Mouse (Mus musculus): Measurements from ENCODE around the gene Cmpk1. TPM values are rescaled to one million over a fixed set of nuclear protein-coding genes. Genes with fewer than 3 reads are reported as not detected.
A peak's percentile ranks its signal among the peaks of the same experiment; 100 is the strongest.

The Cmpk1 gene
- 124 and 140 TPM in 2 replicates for polyA plus RNA-seq (2015; fragmentation: Nextera tagmentation; extraction: Ambion mirVana)

DNA sequence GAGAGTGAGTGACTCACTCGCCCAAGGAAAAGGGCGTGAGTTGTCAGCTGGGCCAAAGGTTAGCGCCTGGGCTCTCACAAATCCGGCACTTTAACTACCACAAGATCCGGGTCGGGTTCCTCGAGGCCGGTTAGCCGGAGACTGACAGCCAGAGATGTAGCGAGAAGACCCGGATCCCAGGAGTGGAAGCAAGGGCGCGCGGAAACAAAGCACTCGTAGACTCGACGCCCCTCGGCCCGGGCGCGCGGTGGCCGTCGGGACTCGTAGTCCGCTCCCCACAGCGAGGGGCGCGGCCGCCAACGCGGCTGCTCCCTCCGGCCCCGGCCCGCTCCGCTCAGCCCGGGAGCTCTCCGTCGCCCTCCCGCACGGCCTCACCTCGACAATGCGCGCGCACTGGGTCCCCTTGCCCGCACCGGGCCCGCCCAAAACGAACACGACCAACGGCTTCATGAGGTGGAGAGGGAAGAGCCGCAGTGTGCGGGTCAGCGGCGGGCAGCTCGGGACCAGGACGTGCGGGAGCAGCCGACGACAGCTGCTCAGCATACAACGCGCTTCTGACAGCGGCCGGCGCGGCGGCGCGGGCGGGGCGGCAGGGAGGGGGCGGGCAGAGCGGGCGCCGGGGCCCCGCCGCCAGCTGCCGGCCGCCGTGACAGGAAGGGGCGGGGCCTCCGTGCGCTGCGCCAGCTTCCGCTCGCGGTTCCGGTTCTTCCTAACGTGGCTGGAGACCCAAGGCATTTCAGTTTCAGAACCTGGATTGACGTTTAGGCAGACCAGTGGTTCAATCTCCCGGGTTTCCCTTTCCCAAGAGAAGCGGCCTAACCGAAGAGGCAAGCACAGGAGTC lies at the start of gene Cmpk1:
TSS of gene Cmpk1 (minus strand) at position 651 of the 842 bp plus-strand sequence.
- Histone ChIP-seq H3K9ac (peak within 1 kb of the TSS; percentile 90), H3K4me2 (replicated peaks) (peak within 1 kb of the TSS; percentile 58), H3K4me3 (replicated peaks) (peak within 1 kb of the TSS; percentile 86), H3K4me1 (replicated peaks) (no peaks in the 10 kb centered on the region; the same call in 1 of the 2 replicates), H3K9me3 (no peaks in the 10 kb centered on the region), H3K27ac (peak within 1 kb of the TSS; percentile 100), H3K36me3 (no peaks in the 10 kb centered on the region), H3K27me3 (replicated peaks) (no peaks in the 10 kb centered on the region)
- under 1% methylated on average over 89 of the region's 93 CpGs for WGBS
- peak; percentile 96 for ATAC-seq

DNA sequence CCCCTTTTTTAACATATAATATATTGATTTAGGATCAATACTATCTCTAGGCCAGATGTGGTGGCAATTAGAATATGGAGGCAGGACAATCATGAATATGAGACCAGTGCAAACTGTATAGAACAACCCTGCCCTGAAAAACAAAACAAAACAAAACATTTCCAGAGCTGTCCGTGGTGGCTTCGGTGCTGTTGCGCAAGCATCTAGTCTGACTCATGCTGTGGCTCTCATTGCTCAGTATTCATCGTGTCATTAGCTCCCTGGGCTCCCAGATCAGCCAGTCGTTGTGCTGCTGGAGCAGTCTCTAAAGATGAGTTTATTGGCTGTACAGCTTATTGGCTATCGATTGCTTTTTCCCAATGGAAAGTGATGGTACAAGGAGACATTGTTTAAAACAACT lies 48.0 kb upstream of the Cmpk1 start:
- no peaks in the 10 kb centered on the region for H3K4me1 ChIP-seq (replicated peaks)
- ATAC-seq = no peak
- H3K36me3 ChIP-seq = peaks cover 8% of the 10 kb centered on the region; the same call in 1 of the 2 replicates
- no peaks in the 10 kb centered on the region for H3K27me3 ChIP-seq (replicated peaks)
- WGBS = 71% methylated on average over 6 of the region's 6 CpGs
- no peak overlapping the region for H3K27ac ChIP-seq
- no peaks in the 10 kb centered on the region for H3K9me3 ChIP-seq
- H3K4me3 ChIP-seq (replicated peaks) = no peak overlapping the region
- H3K9ac ChIP-seq = no peak overlapping the region
- H3K4me2 ChIP-seq (replicated peaks) = no peak overlapping the region

DNA sequence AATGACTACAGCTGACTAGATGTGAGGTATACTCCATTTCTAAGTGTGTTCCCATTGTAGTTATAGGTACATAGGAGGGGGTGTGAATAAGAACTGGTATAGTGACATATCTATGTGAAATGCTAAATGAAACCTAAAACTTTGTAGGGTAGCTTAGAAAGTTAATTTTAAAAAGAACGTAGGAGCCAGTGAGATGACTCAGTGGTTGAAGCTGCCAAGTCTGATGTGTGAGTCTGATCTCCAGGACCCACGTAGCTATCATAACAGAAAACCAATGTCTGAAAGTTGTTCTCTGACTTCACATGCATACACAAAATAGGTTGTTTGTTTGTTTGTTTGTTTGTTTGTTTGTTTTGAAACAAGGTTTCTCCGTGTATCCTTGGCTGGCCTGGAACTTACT lies 33.0 kb upstream of the Cmpk1 start:
- Histone ChIP-seq H3K4me1 (replicated peaks) (no peaks in the 10 kb centered on the region), H3K4me2 (replicated peaks) (no peak overlapping the region), H3K36me3 (peaks cover 14% of the 10 kb centered on the region), H3K27me3 (replicated peaks) (no peaks in the 10 kb centered on the region), H3K4me3 (replicated peaks) (no peak overlapping the region), H3K27ac (no peak overlapping the region), H3K9me3 (no peaks in the 10 kb centered on the region), H3K9ac (no peak overlapping the region)
- WGBS = 88% methylated on average over 3 of the region's 3 CpGs
- ATAC-seq = no peak

DNA sequence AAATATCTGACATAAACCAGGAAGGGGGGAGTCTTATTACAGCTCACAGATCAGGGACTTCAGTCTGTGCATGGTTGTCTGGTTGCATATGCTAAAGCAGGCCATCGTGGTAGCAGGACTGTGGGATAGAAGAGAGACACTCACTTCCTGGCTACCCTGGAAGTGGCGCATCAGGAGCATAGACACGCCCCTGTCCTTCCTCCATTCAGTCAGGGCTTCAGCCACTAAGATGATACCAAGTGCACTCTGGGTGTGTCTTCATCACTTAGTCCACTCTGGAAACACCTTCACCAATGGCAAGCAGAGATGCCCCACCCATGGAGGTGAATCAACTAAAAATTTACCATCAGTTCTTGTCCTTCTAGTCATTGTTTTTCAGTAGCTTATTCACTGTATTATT lies 27.2 kb upstream of the Cmpk1 start:
- H3K27me3 ChIP-seq (replicated peaks) = no peaks in the 10 kb centered on the region
- no peaks in the 10 kb centered on the region for H3K4me1 ChIP-seq (replicated peaks)
- no peaks in the 10 kb centered on the region for H3K9me3 ChIP-seq
- H3K9ac ChIP-seq = no peak overlapping the region
- peaks cover 8% of the 10 kb centered on the region for H3K36me3 ChIP-seq
- no peak overlapping the region for H3K27ac ChIP-seq
- H3K4me2 ChIP-seq (replicated peaks) = no peak overlapping the region
- WGBS = 90% methylated on average over 3 of the region's 3 CpGs
- no peak overlapping the region for H3K4me3 ChIP-seq (replicated peaks)
- ATAC-seq = no peak

- peak overlapping the region; percentile 69 for H3K4me2 ChIP-seq (replicated peaks)
- 0% methylated on average over 8 of the region's 8 CpGs for WGBS
- no peaks in the 10 kb centered on the region for H3K9me3 ChIP-seq
- peak; percentile 67 for ATAC-seq
- no peaks in the 10 kb centered on the region for H3K36me3 ChIP-seq
- peak overlapping the region; percentile 68 for H3K9ac ChIP-seq
- peaks cover 5% of the 10 kb centered on the region for H3K4me1 ChIP-seq (replicated peaks)
- H3K27ac ChIP-seq = peak overlapping the region; percentile 84
- peak overlapping the region; percentile 73 for H3K4me3 ChIP-seq (replicated peaks)
- no peaks in the 10 kb centered on the region for H3K27me3 ChIP-seq (replicated peaks)
Observed at GRCm38 (mm10) chr4:115000429-115000795, 13.4 kb upstream of the Cmpk1 start.

- Histone ChIP-seq H3K4me3 (replicated peaks) (peak within 1 kb of the TSS; percentile 73), H3K4me2 (replicated peaks) (peak within 1 kb of the TSS; percentile 69), H3K27me3 (replicated peaks) (no peaks in the 10 kb centered on the region), H3K9ac (peak within 1 kb of the TSS; percentile 68), H3K4me1 (replicated peaks) (peaks cover 5% of the 10 kb centered on the region), H3K27ac (peak within 1 kb of the TSS; percentile 95), H3K9me3 (no peaks in the 10 kb centered on the region), H3K36me3 (no peaks in the 10 kb centered on the region)
- under 1% methylated on average over 52 of the region's 52 CpGs for whole genome bisulfite sequencing
- peak; percentile 100 for ATAC-seq
Observed at GRCm38 (mm10) chr4:114999773-115000428, 12.9 kb upstream of the Cmpk1 start, which contains the start of gene Stil. Gene Stil (plus strand): TSS chr4:115000159.

- Histone ChIP-seq H3K4me3 (replicated peaks) (peak overlapping the region; percentile 73), H3K9ac (peak overlapping the region; percentile 66), H3K27ac (peak overlapping the region; percentile 95), H3K4me2 (replicated peaks) (peak overlapping the region; percentile 69), H3K4me1 (replicated peaks) (peaks cover 5% of the 10 kb centered on the region), H3K9me3 (no peaks in the 10 kb centered on the region), H3K27me3 (replicated peaks) (no peaks in the 10 kb centered on the region), H3K36me3 (no peaks in the 10 kb centered on the region)
- ATAC-seq = peak; percentile 35
- WGBS = 9% methylated on average over 9 of the region's 9 CpGs
Observed at GRCm38 (mm10) chr4:114999445-114999772, 12.4 kb upstream of the Cmpk1 start.

- H3K9ac ChIP-seq = no peak overlapping the region
- H3K4me2 ChIP-seq (replicated peaks) = no peak overlapping the region
- H3K9me3 ChIP-seq = no peaks in the 10 kb centered on the region
- H3K27ac ChIP-seq = no peak overlapping the region
- 52% methylated on average over 3 of the region's 3 CpGs for WGBS
- no peak overlapping the region for H3K4me3 ChIP-seq (replicated peaks)
- 0 out of 2 replicates have a peak, but pooled peaks cover 2% of the 10 kb centered on the region for H3K27me3 ChIP-seq (replicated peaks)
- H3K4me1 ChIP-seq (replicated peaks) = peaks cover 5% of the 10 kb centered on the region
- ATAC-seq = no peak
- H3K36me3 ChIP-seq = no peaks in the 10 kb centered on the region
Observed at GRCm38 (mm10) chr4:114997051-114997450, 10.0 kb upstream of the Cmpk1 start.

GRCm38 (mm10) chr4:114994218-114994617 lies 7.2 kb upstream of the Cmpk1 start:
- H3K27me3 ChIP-seq (replicated peaks) = 0 out of 2 replicates have a peak, but pooled peaks cover 2% of the 10 kb centered on the region
- 88% methylated on average over 3 of the region's 3 CpGs for WGBS
- H3K27ac ChIP-seq = no peak overlapping the region

DNA sequence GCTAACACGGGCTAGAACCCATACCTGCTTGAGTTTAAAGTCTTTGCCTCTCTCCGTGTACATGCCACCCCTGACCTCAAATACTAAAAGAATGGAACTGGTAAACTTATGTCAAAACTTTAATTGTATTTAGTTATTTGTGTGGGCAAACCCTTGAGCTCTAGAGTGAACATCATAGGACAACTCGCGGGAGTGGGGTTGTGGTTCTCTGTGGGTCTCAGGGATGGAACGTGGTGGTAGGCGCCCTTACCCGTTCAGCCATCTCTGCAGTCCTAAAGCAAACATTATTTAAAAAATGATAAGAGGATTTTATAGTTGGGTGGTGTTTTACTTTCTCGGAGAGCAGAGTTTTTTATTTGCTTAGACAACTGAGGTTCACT lies 840 bp downstream of the Cmpk1 start:
- Histone ChIP-seq H3K36me3 (no peaks in the 10 kb centered on the region), H3K9me3 (no peaks in the 10 kb centered on the region), H3K4me2 (replicated peaks) (peak overlapping the region; percentile 58), H3K9ac (peak overlapping the region; percentile 90), H3K4me1 (replicated peaks) (no peaks in the 10 kb centered on the region; the same call in 1 of the 2 replicates), H3K4me3 (replicated peaks) (peak overlapping the region; percentile 86), H3K27me3 (replicated peaks) (no peaks in the 10 kb centered on the region), H3K27ac (peak overlapping the region; percentile 100)
- no peak for ATAC-seq
- WGBS = under 1% methylated on average over 8 of the region's 8 CpGs

More at GRCm38 (mm10) chr4:114994218-114994617, 7.2 kb upstream of the Cmpk1 start:
- Histone ChIP-seq H3K9me3 (no peaks in the 10 kb centered on the region), H3K36me3 (no peaks in the 10 kb centered on the region), H3K9ac (no peak overlapping the region), H3K4me3 (replicated peaks) (no peak overlapping the region), H3K4me1 (replicated peaks) (no peaks in the 10 kb centered on the region), H3K4me2 (replicated peaks) (no peak overlapping the region)
- no peak for ATAC-seq

DNA sequence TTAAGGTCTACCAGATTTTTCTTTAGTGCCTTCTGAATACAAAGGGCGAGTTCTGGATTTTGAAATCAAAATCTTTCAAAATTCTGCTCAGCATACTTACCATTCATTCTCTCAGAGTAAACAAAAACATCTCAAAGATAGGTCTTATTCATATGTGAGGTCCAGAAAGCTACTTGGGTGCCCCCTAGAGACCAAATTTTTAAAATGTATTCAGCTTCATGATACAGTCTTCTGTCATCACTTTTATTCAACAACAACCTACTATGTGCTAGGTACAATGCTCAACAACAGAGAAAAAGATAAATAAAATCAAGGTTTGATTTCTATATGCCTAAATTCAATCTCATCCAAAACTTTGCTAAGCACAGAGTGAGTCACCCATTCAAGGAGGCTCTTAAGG lies 4.0 kb downstream of the Cmpk1 start:
- Histone ChIP-seq H3K4me1 (replicated peaks) (no peaks in the 10 kb centered on the region; the same call in 1 of the 2 replicates), H3K27me3 (replicated peaks) (no peaks in the 10 kb centered on the region), H3K36me3 (no peaks in the 10 kb centered on the region), H3K4me3 (replicated peaks) (no peak overlapping the region), H3K9me3 (no peaks in the 10 kb centered on the region), H3K4me2 (replicated peaks) (no peak overlapping the region), H3K27ac (no peak overlapping the region), H3K9ac (no peak overlapping the region)
- ATAC-seq = no peak
- WGBS = 90% methylated on average over 1 of the region's 1 CpGs

- no peak overlapping the region for H3K4me3 ChIP-seq (replicated peaks)
- H3K27me3 ChIP-seq (replicated peaks) = no peaks in the 10 kb centered on the region
- H3K9ac ChIP-seq = no peak overlapping the region
- no peak overlapping the region for H3K27ac ChIP-seq
- no peaks in the 10 kb centered on the region for H3K36me3 ChIP-seq
- 82% methylated on average over 1 of the region's 1 CpGs for WGBS
- ATAC-seq = no peak
- H3K9me3 ChIP-seq = no peaks in the 10 kb centered on the region
- no peak overlapping the region for H3K4me2 ChIP-seq (replicated peaks)
- no peaks in the 10 kb centered on the region; the same call in 1 of the 2 replicates for H3K4me1 ChIP-seq (replicated peaks)
Observed at GRCm38 (mm10) chr4:114982619-114983018, 4.4 kb downstream of the Cmpk1 start.

Data from intestine, embryonic 15.5 days (tissue).